Mouse (Mus musculus): ENCODE data around the gene Cep55.
A peak's percentile ranks its signal among the peaks of the same experiment; 100 is the strongest.

The Cep55 gene

DNA sequence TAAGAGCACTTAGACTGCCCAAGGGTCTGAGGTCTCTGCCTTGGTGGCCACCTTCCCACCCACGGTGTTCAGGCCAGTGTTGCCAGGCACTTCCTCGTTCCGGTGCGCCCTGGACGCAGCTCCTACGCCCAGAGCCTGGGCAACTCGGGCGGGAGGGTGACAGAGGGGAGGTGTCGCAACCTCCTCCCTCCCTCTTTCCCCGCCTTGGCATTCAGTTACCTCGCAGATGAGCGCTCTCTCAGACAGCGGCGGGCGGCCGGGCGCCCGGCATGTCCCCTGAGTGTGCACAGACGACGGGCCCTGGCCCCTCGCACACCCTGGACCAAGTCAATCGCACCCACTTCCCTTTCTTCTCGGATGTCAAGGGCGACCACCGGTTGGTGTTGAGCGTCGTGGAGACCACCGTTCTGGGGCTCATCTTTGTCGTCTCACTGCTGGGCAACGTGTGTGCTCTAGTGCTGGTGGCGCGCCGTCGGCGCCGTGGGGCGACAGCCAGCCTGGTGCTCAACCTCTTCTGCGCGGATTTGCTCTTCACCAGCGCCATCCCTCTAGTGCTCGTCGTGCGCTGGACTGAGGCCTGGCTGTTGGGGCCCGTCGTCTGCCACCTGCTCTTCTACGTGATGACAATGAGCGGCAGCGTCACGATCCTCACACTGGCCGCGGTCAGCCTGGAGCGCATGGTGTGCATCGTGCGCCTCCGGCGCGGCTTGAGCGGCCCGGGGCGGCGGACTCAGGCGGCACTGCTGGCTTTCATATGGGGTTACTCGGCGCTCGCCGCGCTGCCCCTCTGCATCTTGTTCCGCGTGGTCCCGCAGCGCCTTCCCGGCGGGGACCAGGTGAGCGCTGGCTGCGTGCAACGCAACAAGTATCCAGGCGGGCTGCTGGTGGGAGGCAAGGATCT is 42.3 kb downstream of the Cep55 start, which contains the start of gene Ffar4:
Gene Ffar4 (plus strand): TSS at position 214 of the 901 bp plus-strand sequence.
- DNase-seq (ENCODE audit: low read depth, low spot score): peak; percentile 2

DNA sequence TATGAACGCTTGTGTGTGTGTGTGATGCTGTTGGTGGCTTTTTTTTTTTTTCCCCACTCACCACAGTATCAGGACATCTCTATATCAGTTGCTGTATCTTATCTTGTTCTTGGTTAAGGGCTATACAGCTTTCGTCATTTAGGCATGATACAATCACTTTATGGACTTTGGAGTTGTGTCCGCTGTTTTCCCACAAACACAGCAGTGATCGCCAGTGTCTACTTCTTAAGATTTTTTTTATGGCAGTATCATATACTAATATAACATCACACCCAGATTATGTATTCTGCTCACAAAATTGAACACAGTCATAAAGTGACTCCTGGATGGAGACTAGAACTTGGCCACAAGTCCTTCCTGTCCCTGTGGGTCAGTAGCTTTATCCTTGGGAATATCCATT is 53.1 kb downstream of the Cep55 start:
- DNase-seq (ENCODE audit: low read depth, low spot score): no peak

DNA sequence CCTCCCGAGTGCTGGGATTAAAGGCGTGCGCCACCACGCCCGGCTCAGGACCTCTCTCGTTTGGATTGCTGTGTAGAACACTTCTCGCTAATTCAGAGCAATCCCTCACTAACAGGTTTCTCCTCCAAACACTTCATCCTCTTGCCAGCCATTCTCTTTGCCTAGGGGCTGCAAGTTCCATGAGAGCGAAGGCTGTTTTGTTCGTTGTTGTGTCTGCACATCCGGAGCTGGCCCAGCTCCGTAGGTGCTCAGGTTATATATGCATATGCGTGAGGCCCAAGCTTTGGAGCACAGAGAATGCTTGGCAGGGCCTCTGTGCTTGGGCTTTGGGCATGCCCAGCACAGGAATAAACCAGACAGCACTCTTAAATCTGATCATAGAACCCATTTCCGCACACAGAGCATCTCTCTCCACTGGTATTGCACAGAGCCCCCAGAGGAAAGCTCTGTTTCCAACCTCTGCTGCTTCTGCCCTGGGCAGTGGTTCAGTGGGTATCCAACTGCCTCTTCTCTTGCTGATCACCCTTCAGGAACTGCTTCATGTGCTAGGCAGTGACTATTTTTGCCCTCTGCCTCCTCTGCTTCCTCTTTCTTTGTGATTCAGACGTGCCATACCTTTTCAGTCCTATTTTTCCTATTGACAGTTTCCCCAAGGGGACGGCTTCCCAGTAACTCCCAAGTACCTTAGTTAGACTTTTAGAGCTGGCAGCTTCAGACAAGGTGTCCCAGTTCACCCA is 54.9 kb downstream of the Cep55 start:
- no peak for DNase-seq (ENCODE audit: low read depth, low spot score)

DNA sequence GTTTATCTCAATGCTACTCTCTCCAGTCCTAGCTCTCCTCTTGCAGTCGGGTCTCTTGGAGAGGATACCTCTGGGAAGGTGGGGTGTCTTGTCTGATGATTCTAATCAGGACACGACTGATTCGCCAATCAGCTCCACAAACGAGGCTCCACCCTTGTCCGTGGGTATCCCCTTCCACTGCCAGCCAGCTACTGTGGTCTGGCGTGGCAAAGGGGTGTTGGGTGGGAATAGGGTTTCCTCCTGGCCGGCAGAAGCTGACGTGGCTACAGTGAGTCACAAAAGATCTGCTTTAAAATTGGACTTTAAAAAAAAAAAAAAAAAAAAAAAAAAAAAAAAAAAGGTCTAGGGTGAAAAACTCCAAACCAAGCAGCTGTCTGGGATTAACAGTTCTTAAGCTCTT is 56.2 kb downstream of the Cep55 start:
- DNase-seq (ENCODE audit: low read depth, low spot score): no peak

DNA sequence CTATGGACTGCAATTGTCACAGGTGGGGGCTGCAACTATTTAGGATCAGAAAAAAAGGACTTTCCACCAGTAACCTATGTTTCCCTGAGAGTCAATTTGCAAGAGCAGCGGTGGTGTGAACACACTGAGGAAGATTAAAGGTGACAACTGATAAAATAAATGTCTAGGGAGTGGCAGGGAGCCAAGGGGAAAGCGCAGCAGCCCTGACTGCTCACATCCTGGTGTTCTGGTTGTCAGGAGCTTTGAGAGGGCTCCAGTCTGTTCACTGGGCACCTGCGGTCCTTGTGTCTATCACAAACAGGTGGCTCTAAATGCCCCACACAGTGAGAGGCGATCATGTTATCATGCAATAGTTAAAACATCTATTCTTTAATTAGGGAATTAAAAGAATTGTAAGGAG is 57.8 kb downstream of the Cep55 start:
- no peak for DNase-seq (ENCODE audit: low read depth, low spot score)

DNA sequence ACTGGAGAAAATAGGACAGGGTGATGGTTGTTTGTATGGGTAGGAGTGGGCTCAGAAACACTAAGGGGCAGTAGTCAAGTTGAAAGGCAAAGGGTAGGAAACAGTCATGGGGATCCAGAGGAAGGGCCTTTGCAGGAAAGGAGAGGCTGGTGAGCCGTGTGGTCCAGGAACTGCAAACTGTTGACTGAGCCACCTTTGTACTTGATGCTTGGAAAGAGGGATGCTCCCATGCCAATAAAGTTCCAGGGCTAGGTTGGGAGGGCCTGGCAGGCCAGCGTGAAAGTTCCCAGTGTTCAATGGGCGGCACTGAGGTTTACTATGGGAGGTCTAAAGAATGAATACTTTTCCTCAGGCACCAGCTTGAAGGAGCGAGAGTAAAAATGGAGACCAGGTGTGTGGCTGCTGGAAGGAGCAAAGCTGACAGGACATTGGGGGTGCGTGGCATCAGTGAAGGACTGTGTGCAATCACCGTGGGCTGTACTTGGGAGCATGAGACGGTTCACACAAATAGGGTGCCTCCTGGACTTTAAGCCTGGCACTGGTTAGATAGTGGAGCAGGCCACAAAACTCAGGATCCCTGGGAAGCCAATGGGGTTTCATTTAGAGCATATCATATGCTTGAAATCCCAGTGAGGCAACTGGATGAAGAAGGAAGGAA is 60.2 kb downstream of the Cep55 start:
- no peak for DNase-seq (ENCODE audit: low read depth, low spot score)

DNA sequence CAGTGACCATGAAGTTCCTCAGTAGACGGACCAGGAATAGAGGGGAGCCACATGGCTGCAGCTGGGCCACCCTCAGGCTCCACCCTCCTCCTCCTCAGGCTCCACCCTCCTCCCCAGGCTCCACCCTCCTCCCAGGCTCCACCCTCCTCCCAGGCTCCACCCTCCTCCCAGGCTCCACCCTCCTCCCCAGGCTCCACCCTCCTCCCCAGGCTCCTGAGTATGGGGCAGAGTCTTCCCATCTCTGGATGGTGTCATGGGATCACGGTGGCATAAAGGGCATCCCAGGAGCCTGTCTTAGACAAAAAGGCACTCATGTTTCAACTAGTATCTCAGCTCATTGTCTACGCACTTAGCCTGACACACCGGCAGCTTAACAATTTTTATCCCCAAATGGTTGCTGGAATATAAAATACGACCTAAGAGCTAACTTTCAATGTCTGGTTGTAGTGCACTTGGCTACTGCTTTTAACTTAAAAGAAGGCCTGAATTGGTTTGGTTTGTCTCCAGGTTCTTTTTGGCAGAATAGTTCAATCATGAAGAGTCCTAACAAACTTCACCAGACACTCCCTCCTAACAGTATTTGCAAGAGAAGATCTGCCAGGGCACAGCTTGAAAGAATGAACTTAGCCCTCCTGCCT is 65.4 kb downstream of the Cep55 start:
- DNase-seq (ENCODE audit: low read depth, low spot score): no peak

DNA sequence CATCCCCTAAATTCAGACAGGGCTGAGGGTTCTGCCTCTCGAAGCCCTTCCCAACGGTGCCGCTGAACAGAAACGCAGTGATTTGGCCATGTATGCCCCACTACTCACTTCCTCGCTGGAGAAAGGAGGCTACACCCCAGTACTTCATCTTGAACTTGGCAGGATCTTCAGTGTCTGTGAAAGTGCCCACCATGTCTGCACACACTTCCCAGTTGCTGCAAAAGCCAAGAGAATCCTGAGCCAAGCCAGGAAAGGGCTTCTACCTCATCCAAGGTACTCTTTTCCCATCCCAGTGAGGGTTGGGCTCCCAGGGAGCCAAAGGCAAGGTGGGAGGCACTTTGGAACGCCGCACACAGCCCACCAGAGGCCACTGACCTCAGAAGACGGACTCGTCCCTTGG is 69.1 kb downstream of the Cep55 start:
- no peak for DNase-seq (ENCODE audit: low read depth, low spot score)

Data from brain, adult 2 months (tissue).